Mouse (Mus musculus): ENCODE measurements around the gene Myadm. TPM values are rescaled to one million over a fixed set of nuclear protein-coding genes. Genes with fewer than 3 reads are reported as not detected.

Myadm gene
- polyA plus RNA-seq, 1 experiment from 2014 or later, result 16.6 TPM

DNA sequence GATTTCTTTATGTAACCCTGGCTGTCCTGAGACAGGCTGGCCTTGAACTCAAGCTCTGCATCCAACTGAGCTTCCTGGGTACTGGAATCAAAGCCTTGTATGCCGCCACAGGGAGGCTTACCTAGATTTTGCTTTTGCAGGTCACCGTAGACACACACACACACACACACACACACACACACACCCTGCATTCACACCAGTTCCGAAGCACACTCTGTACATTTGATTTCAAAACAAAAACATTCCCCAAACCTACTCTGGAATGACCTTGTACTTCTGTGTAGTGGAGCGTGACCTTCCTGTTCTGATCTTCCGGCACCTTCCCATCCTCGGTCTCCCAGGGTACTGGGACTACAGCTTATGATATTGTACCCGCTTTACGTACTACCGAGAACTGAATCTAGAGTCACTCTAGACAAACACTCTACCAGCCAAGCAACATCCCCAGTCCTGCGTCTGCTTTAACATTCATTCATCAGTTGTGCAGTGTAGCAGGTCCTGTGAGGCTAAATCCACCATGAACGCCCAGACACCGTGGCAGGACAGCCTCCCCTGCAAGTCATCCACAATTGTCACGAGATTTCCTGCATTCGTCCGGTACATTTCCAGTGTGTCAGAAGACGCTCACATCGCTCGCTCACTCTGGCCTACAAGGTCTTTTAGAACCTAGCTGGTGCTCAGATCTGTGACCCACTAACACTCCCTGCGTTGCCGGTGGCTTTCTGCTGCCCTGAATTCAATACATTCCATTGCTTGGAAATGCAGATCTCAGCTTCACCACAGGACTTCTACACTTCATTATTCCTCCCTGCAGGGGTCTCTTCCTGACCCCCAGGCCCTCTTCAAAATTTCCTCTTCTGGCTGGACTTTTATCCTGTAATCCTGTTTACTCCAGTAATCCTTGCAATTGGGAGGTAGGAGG is 58.7 kb downstream of the Myadm start:
- Histone ChIP-seq H3K9me3 (replicated peaks) (no peaks in the 10 kb centered on the region), H3K27me3 (replicated peaks) (no peaks in the 10 kb centered on the region), H3K27ac (no peak overlapping the region), H3K4me2 (no peak overlapping the region), H3K9ac (no peak overlapping the region), H3K4me3 (no peak overlapping the region), H3K4me1 (no peaks in the 10 kb centered on the region), H3K36me3 (no peaks in the 10 kb centered on the region)
- ATAC-seq, result no peak
- 49% methylated on average over 20 of the region's 20 CpGs for WGBS (ENCODE audit: insufficient replicate concordance)

DNA sequence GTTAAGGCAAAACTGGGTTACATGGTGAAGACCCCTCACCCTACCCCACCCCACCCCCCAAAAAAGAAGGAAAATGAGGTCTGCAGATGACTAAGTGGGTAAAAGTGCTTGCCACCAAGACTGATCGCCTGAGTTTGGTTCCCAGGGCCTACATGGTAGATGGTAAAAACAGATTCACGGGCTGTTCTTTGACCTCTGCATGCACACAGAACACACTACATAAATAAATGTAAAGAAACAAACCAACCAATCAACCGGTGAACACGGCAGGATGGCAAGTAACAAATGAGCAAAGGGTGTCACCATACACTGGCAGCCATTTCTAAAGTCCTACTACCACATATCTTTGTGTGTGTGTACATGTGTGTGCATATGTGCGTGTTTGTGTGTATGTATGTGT is 59.4 kb downstream of the Myadm start:
- ATAC-seq, result no peak
- Histone ChIP-seq H3K4me2 (no peak overlapping the region), H3K4me1 (no peaks in the 10 kb centered on the region), H3K9me3 (replicated peaks) (no peaks in the 10 kb centered on the region), H3K36me3 (no peaks in the 10 kb centered on the region), H3K27me3 (replicated peaks) (no peaks in the 10 kb centered on the region), H3K4me3 (no peak overlapping the region), H3K9ac (no peak overlapping the region), H3K27ac (no peak overlapping the region)
- WGBS (ENCODE audit: insufficient replicate concordance), result 57% methylated on average over 5 of the region's 5 CpGs

DNA sequence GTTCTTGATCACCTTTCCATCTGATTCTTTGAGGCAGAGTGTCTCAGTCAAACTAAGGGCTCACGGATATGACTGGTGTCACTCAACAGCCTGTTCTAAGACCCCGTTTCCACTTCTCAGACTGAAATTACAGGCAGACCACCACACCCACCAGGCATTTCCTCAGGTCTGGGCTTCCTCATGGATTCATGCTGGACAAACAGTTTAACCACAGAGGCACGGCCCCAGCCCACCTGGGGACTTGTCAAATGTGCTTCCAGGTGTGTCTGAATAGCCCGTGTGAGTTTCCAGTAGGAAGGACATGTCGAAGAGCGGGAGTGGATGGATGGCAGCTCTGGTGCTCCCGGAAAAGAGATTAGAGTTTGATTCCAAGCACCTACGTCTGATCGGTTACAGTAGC is 60.9 kb downstream of the Myadm start:
- Histone ChIP-seq H3K9me3 (replicated peaks) (no peaks in the 10 kb centered on the region), H3K27ac (no peak overlapping the region), H3K4me1 (no peaks in the 10 kb centered on the region), H3K9ac (no peak overlapping the region), H3K4me3 (no peak overlapping the region), H3K27me3 (replicated peaks) (no peaks in the 10 kb centered on the region), H3K36me3 (no peaks in the 10 kb centered on the region), H3K4me2 (no peak overlapping the region)
- no peak for ATAC-seq
- 70% methylated on average over 9 of the region's 9 CpGs for WGBS (ENCODE audit: insufficient replicate concordance)

Other genes with a start within 250 kb of the Myadm start
- not detected in 2 replicates for gene AU018091, start 119.9 kb upstream of the Myadm start, polyA plus RNA-seq (2016; fragmentation: Nextera tagmentation; extraction: Ambion mirVana)
- 0.07 TPM in 1 of 2 replicates, not detected in the other for gene Nlrp12, start 39.3 kb upstream of the Myadm start, polyA plus RNA-seq (2016; fragmentation: Nextera tagmentation; extraction: Ambion mirVana)
- gene Prkcg, start 99 bp downstream of the Myadm start, polyA plus RNA-seq (2016; fragmentation: Nextera tagmentation; extraction: Ambion mirVana), result 0.04 TPM in 2 replicates
- gene Cacng7, start 43.9 kb downstream of the Myadm start, polyA plus RNA-seq (2016; fragmentation: Nextera tagmentation; extraction: Ambion mirVana), result 0.07 TPM in 1 of 2 replicates, not detected in the other
- gene Cacng8, start 101.6 kb downstream of the Myadm start, polyA plus RNA-seq (2016; fragmentation: Nextera tagmentation; extraction: Ambion mirVana), result 0.12 and 0.36 TPM in 2 replicates
- 0.14 and 0.17 TPM in 2 replicates for gene Cacng6, start 135.1 kb downstream of the Myadm start, polyA plus RNA-seq (2016; fragmentation: Nextera tagmentation; extraction: Ambion mirVana)
- not detected in 2 replicates for gene Tarm1, start 213.5 kb downstream of the Myadm start, polyA plus RNA-seq (2016; fragmentation: Nextera tagmentation; extraction: Ambion mirVana)

Data from liver, embryonic 12.5 days (tissue).